Mouse (Mus musculus): ENCODE results near the gene Jazf1. TPM values are rescaled to one million over a fixed set of nuclear protein-coding genes. Genes with fewer than 3 reads are reported as not detected.

Jazf1 gene
- polyA plus RNA-seq, 1 experiment, result 0.27 TPM

DNA sequence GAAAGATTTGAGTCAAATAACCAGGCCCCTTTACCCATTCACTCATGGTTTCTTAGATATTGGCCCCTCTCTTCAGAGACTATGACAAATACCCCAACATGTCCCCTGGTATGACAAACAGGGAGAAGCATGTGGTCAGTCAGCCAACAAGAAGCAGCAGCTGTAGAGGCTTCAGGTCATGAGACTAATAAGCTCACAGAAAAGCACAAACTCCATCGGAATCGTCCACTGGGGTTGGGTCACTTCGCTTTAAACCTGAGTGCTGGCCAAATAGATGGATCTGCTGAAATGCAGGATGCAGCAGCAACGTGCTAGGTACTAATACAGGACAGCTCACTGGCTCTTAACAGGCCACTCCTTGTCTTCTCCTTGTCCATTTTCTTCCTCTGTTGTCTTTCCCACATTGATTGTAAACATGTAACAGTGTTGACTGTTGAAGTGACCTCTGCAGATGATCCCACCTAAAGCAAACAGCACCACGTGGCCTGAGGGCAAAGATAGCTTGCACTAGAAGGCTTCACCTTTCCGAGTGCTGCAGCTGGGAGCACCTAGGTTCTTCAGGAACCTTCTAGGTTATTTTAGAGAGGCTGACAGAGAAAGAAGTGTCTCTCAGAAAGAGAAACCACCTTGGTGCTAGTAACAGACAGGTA, 33.9 kb downstream of the Jazf1 start:
- WGBS, result 49% methylated on average over 6 of the region's 6 CpGs
- H3K4me1 ChIP-seq (ENCODE audit: control insufficient read depth, insufficient read depth, insufficient read length, low read length), result no peaks in the 10 kb centered on the region
- H3K27ac ChIP-seq (ENCODE audit: insufficient read depth, low read depth, low read length), result no peak overlapping the region
- H3K4me3 ChIP-seq (ENCODE audit: low read depth, low read length), result no peak overlapping the region
- H3K36me3 ChIP-seq (ENCODE audit: control insufficient read depth, insufficient read depth, low read length), result no peaks in the 10 kb centered on the region
- H3K27me3 ChIP-seq (ENCODE audit: control insufficient read depth, insufficient read depth, low read length), result no peaks in the 10 kb centered on the region
- TF ChIP-seq POLR2A (IDR thresholded peaks at IDR 0.05; ENCODE audit: low read depth, low read length), result no peak

DNA sequence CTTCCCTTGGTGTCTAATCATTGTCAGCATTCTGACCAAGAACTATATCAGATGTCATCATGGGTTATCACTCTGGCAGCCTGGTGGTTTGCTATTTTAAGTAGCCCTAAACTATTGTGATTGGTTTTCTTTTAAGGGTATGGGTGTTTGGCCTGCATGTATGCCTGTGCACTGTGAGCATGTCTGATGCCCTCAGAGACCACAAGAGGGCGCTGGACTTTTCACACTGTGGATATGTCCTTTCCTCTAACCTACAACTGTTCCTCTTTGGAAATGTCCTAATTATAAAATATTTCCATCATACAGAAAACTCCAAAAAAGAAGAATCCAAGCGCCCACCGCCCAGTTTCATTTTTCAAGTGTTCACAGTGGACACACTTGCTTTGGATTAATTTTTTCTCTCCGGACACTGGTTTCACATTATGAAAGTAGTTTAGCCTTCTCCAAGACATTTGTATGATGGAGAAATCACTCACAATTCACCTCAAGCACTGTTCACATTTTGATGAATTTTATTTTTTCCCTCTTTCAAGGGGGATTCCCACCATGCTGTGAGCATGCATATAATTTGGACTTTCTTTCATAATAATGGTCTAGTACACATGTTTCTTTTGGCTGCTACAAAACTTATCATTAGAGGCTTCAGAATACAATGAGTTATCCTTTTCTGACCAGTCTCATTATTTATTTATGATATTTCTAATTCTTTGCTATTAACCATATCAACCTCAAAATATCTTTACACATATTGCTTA, 35.5 kb downstream of the Jazf1 start:
- Histone ChIP-seq H3K36me3 (ENCODE audit: control insufficient read depth, insufficient read depth, low read length) (no peaks in the 10 kb centered on the region), H3K27ac (ENCODE audit: insufficient read depth, low read depth, low read length) (no peak overlapping the region), H3K4me1 (ENCODE audit: control insufficient read depth, insufficient read depth, insufficient read length, low read length) (no peaks in the 10 kb centered on the region), H3K4me3 (ENCODE audit: low read depth, low read length) (no peak overlapping the region), H3K27me3 (ENCODE audit: control insufficient read depth, insufficient read depth, low read length) (no peaks in the 10 kb centered on the region)
- TF ChIP-seq CTCF (IDR thresholded peaks at IDR 0.05; ENCODE audit: extremely low read depth, insufficient read length, insufficient replicate concordance, low read depth, low read length) (peak; percentile 42; the same call in 1 of the 2 replicates), POLR2A (IDR thresholded peaks at IDR 0.05; ENCODE audit: low read depth, low read length) (no peak)
- 71% methylated on average over 4 of the region's 4 CpGs for WGBS

DNA sequence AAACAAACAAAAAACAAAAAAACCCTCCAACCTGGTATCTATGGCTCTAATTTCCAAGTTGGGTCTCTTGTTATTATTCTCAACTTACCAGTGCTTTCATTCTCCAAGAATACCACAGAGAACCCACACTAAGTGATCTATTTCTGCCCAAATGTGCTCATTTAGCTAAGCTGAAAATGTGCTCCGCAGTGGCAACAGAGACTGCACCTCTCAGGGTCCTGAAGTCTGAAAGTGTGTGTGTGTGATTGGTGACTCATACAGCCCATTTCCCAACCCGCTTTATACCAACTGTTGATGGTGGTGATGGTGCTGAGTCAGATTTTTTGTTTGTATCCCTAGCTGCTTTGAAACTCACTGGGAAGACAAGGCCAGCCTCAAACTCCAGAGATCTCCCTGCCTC, 46.4 kb downstream of the Jazf1 start:
- H3K4me1 ChIP-seq (ENCODE audit: control insufficient read depth, insufficient read depth, insufficient read length, low read length), result no peaks in the 10 kb centered on the region
- TF ChIP-seq CTCF (IDR thresholded peaks at IDR 0.05; ENCODE audit: extremely low read depth, insufficient read length, insufficient replicate concordance, low read depth, low read length) (no peak), POLR2A (IDR thresholded peaks at IDR 0.05; ENCODE audit: low read depth, low read length) (no peak)
- no peak overlapping the region for H3K4me3 ChIP-seq (ENCODE audit: low read depth, low read length)
- H3K27me3 ChIP-seq (ENCODE audit: control insufficient read depth, insufficient read depth, low read length), result no peaks in the 10 kb centered on the region
- WGBS, result 90% methylated on average over 2 of the region's 2 CpGs
- no peak overlapping the region for H3K27ac ChIP-seq (ENCODE audit: insufficient read depth, low read depth, low read length)
- H3K36me3 ChIP-seq (ENCODE audit: control insufficient read depth, insufficient read depth, low read length), result no peaks in the 10 kb centered on the region

DNA sequence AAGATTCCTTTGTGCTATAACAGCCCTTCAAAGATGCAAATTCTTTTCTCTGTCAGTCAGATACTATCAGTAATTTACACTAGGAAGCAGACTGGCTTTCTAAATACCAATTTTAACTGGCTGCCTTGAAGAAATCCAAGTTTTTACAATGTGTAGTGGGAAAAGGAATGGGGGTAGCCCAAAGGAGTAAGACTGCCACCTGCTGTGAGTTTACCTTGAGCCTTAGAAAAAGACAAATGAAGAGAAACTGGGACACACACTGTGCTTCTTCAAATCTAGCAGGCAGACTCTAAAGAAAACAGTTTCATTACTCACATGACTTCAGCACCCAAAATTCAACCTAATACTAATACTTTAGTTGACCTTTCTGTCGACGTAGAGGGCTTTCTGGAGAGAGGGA, 47.4 kb downstream of the Jazf1 start:
- Histone ChIP-seq H3K27me3 (ENCODE audit: control insufficient read depth, insufficient read depth, low read length) (no peaks in the 10 kb centered on the region), H3K4me1 (ENCODE audit: control insufficient read depth, insufficient read depth, insufficient read length, low read length) (no peaks in the 10 kb centered on the region), H3K27ac (ENCODE audit: insufficient read depth, low read depth, low read length) (no peak overlapping the region), H3K36me3 (ENCODE audit: control insufficient read depth, insufficient read depth, low read length) (no peaks in the 10 kb centered on the region), H3K4me3 (ENCODE audit: low read depth, low read length) (no peak overlapping the region)
- TF ChIP-seq POLR2A (IDR thresholded peaks at IDR 0.05; ENCODE audit: low read depth, low read length) (no peak), CTCF (IDR thresholded peaks at IDR 0.05; ENCODE audit: extremely low read depth, insufficient read length, insufficient replicate concordance, low read depth, low read length) (no peak)
- 52% methylated on average over 2 of the region's 2 CpGs for WGBS

DNA sequence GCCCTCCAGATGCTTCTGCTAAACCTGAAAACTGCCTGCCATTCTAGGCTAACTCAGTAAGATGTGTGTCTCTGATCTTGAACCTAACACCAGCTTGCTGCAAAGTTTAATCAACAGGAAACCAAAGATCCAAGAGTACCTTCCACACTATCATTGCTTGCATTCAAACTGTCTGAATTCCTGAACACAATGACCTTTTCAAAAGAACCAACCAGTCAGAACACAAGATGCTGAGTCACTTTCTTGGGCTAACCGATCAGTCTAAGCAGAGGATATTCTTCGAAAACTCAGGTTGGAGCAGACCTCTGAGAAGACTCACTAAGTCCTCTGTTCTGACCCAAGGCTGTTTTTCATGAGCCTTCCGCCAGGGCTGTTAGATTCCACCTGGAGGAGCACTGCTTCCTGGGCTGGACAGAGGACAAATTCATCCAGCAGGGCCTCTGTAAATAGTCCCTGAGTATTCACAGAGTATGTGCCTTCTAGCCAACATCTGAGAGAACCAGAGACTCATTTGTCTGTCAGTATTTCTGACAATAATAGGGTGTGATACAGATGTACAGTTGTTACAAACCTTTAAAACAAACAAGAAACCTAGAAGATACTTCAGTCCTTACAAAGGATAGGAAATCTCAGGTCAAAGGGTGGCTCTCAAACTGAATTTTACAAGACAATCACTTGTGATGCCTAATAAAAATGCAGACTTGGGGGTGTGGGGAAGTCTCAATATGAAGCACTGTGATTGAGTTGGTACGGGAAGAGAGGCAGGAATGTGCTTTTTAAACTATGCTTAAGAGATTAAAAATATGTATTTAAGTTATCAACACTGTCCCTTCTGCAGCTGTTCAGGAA, 50.9 kb downstream of the Jazf1 start:
- TF ChIP-seq CTCF (IDR thresholded peaks at IDR 0.05; ENCODE audit: extremely low read depth, insufficient read length, insufficient replicate concordance, low read depth, low read length) (no peak), POLR2A (IDR thresholded peaks at IDR 0.05; ENCODE audit: low read depth, low read length) (no peak)
- 75% methylated on average over 4 of the region's 4 CpGs for WGBS

DNA sequence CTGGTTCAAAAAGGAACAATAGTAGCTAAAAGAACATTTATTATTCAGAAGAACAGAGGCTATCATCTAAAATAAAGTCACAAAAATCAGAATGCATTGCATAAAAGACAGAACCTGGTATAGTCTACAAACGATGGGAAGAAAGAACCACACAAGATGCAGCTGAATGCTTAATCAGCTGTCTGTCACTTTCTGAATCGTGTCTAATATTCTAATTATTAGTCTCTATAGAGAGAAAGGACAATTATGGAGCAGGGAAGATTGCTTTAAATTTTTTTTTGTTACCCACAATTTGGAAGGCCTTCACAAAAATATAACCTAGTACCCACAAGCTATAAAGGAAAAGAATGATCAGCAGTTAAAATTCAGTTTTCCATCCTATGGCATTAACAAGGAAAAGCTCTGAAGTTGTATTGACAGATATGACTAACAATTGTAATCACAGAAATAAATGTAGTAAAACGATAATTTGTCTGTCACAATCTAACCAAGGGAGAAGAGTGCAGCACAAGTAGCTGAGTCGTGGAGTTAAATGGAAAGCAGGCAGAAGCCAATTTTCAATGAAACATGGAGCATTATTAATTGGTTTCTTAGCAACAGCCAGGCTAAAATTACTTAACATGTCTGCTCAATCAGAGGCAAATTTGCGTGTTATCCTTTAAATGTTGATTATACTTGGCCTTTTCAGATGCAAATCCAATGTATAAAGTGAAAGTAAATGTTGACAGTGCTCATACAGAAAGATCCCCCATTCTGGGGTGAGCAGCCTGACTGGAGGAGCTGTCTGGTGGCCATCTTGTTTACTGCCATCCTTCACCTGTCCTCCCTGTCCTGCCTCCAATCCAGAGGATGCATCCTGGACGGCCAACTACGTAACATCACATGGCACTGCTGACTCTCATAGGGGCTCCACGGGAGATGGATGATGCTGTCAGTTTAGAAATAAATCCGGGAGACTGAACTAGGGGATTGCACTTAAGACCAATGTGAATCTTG, 53.7 kb downstream of the Jazf1 start:
- Histone ChIP-seq H3K27me3 (ENCODE audit: control insufficient read depth, insufficient read depth, low read length) (no peaks in the 10 kb centered on the region), H3K4me3 (ENCODE audit: low read depth, low read length) (no peak overlapping the region), H3K4me1 (ENCODE audit: control insufficient read depth, insufficient read depth, insufficient read length, low read length) (no peaks in the 10 kb centered on the region), H3K36me3 (ENCODE audit: control insufficient read depth, insufficient read depth, low read length) (no peaks in the 10 kb centered on the region), H3K27ac (ENCODE audit: insufficient read depth, low read depth, low read length) (no peak overlapping the region)
- no peak for TF ChIP-seq CTCF (IDR thresholded peaks at IDR 0.05; ENCODE audit: extremely low read depth, insufficient read length, insufficient replicate concordance, low read depth, low read length)
- no peak for TF ChIP-seq POLR2A (IDR thresholded peaks at IDR 0.05; ENCODE audit: low read depth, low read length)
- WGBS, result 86% methylated on average over 9 of the region's 9 CpGs

More for the DNA sequence above, 50.9 kb downstream of the Jazf1 start:
- no peaks in the 10 kb centered on the region for H3K4me1 ChIP-seq (ENCODE audit: control insufficient read depth, insufficient read depth, insufficient read length, low read length)
- no peaks in the 10 kb centered on the region for H3K27me3 ChIP-seq (ENCODE audit: control insufficient read depth, insufficient read depth, low read length)
- H3K27ac ChIP-seq (ENCODE audit: insufficient read depth, low read depth, low read length), result no peak overlapping the region
- no peak overlapping the region for H3K4me3 ChIP-seq (ENCODE audit: low read depth, low read length)
- H3K36me3 ChIP-seq (ENCODE audit: control insufficient read depth, insufficient read depth, low read length), result no peaks in the 10 kb centered on the region
